Mouse (Mus musculus) naive thymus-derived CD4-positive, alpha-beta T cell, adult 2 months (primary cell): ENCODE measurements around the gene Gpr61.

Experiments used
- DNase-seq: peaks from one replicate; pipeline ENCODE4 v3.0.0-alpha.2; 2011; ENCODE audit warnings: low read depth

Gene Gpr61

GRCm38 (mm10) chr3:108178756-108179715 lies 24.4 kb upstream of the Gpr61 start:
- DNase-seq = no peak

- no peak for DNase-seq
These were observed 20.2 kb upstream of the Gpr61 start for GRCm38 (mm10) chr3:108174672-108175531.

GRCm38 (mm10) chr3:108169199-108169598 lies 14.5 kb upstream of the Gpr61 start:
- no peak for DNase-seq

- DNase-seq = no peak
These were observed 12.8 kb upstream of the Gpr61 start for GRCm38 (mm10) chr3:108167499-108167898.

- DNase-seq = no peak
These were observed 12.0 kb upstream of the Gpr61 start for GRCm38 (mm10) chr3:108166486-108167211.

- no peak for DNase-seq
These were observed 11.0 kb upstream of the Gpr61 start for GRCm38 (mm10) chr3:108165532-108166315.

GRCm38 (mm10) chr3:108164807-108165206 lies 10.1 kb upstream of the Gpr61 start:
- peak; percentile 84 for DNase-seq

GRCm38 (mm10) chr3:108164091-108164490 lies 9.4 kb upstream of the Gpr61 start:
- no peak for DNase-seq

- DNase-seq = no peak
These were observed 3.8 kb upstream of the Gpr61 start for GRCm38 (mm10) chr3:108158383-108159037.

GRCm38 (mm10) chr3:108152290-108152689 lies 2.4 kb downstream of the Gpr61 start:
- no peak for DNase-seq

GRCm38 (mm10) chr3:108147386-108148235 lies 7.1 kb downstream of the Gpr61 start:
- peak; percentile 95 for DNase-seq

- DNase-seq = no peak
These were observed 8.0 kb downstream of the Gpr61 start for GRCm38 (mm10) chr3:108146671-108147070.

GRCm38 (mm10) chr3:108145534-108146445 lies 8.9 kb downstream of the Gpr61 start, which contains the start of gene Gnai3:
Gnai3 (minus strand) TSS chr3:108146146.
- DNase-seq = peak; percentile 95

GRCm38 (mm10) chr3:108140786-108141185 lies 13.9 kb downstream of the Gpr61 start:
- DNase-seq = peak; percentile 51

- no peak for DNase-seq
These were observed 15.6 kb downstream of the Gpr61 start for GRCm38 (mm10) chr3:108139113-108139512.

GRCm38 (mm10) chr3:108134701-108135100 lies 20.0 kb downstream of the Gpr61 start:
- no peak for DNase-seq

- no peak for DNase-seq
These were observed 22.2 kb downstream of the Gpr61 start for GRCm38 (mm10) chr3:108132484-108132883.

GRCm38 (mm10) chr3:108131821-108132220 lies 22.9 kb downstream of the Gpr61 start:
- no peak for DNase-seq

GRCm38 (mm10) chr3:108131216-108131615 lies 23.5 kb downstream of the Gpr61 start:
- DNase-seq = no peak
